Mouse (Mus musculus): Measurements from ENCODE around the gene Lnx1.

- TF ChIP-seq CTCF (IDR thresholded peaks at IDR 0.05; ENCODE audit: borderline replicate concordance, insufficient read depth, low read length): no peak
- TF ChIP-seq POLR2A (IDR thresholded peaks at IDR 0.05; ENCODE audit: low read depth, low read length): no peak
These were observed 109.6 kb downstream of the Lnx1 start for GRCm38 (mm10) chr5:74593147-74593546.

All from embryonic fibroblast, embryonic 13.5 days (primary cell).